Mouse (Mus musculus) embryonic facial prominence, embryonic 11.5 days (tissue): Measurements from ENCODE around the gene Igfals. TPM values are rescaled to one million over a fixed set of nuclear protein-coding genes. Genes with fewer than 3 reads are reported as not detected.

ENCODE experiments used
- ATAC-seq: fragments of 200-750 bp; cut with Nextera tagmentation; replicated peaks from 2 replicates; pipeline ENCODE4 v1.8.0; 2017; ENCODE audit warnings: low read depth; ENCODE audit not compliant: insufficient number of reproducible peaks, low FRiP score, low TSS enrichment
- DNase-seq: peaks from one replicate; pipeline ENCODE4 v3.0.0-alpha.2; 2015; ENCODE audit warnings: low spot score
- H3K27ac ChIP-seq: fragments of 300-500 bp; sonication (generic); replicated peaks from 2 replicates; pipeline ENCODE4 v1.5.1; 2014; ENCODE audit warnings: mild to moderate bottlenecking, low read depth, low read length, control low read depth
- H3K27me3 ChIP-seq: fragments of 300-500 bp; sonication (generic); 2 replicates; pipeline ENCODE4 v1.6.1; 2014; ENCODE audit warnings: mild to moderate bottlenecking, low read length, moderate library complexity, mixed read lengths; ENCODE audit not compliant: control insufficient read depth, insufficient read depth
- H3K36me3 ChIP-seq: fragments of 300-500 bp; sonication (generic); replicated peaks from 2 replicates; pipeline ENCODE4 v1.6.1; 2014; ENCODE audit warnings: low read depth, mild to moderate bottlenecking, low read length, moderate library complexity, mixed read lengths; ENCODE audit not compliant: control insufficient read depth, insufficient read depth
- H3K4me1 ChIP-seq: fragments of 300-500 bp; sonication (generic); 2 replicates; pipeline ENCODE4 v1.6.1; 2014; ENCODE audit warnings: low read length, mixed read lengths; ENCODE audit not compliant: control insufficient read depth, insufficient read depth
- H3K4me2 ChIP-seq: fragments of 300-500 bp; sonication (generic); 2 replicates; pipeline ENCODE4 v1.6.1; 2014; ENCODE audit warnings: low read depth, mild to moderate bottlenecking, control low read depth, low read length, moderate library complexity
- H3K4me3 ChIP-seq: fragments of 300-500 bp; sonication (generic); 2 replicates; pipeline ENCODE4 v1.5.1; 2014; ENCODE audit warnings: low read depth, low read length, control low read depth
- H3K9ac ChIP-seq: fragments of 300-500 bp; sonication (generic); replicated peaks from 2 replicates; pipeline ENCODE4 v1.6.1; 2014; ENCODE audit warnings: mild to moderate bottlenecking, control low read depth, low read length
- H3K9me3 ChIP-seq: fragments of 300-500 bp; sonication (generic); replicated peaks from 2 replicates; pipeline ENCODE4 v1.6.1; 2016; ENCODE audit warnings: mild to moderate bottlenecking, low read length, inconsistent platforms, mixed read lengths; ENCODE audit not compliant: control insufficient read depth
- WGBS: fragments of 180-500 bp; shearing (Covaris S2); extraction: QIAGEN DNeasy Blood & Tissue Kit; methylation state at CpG from one replicate; pipeline ENCODE4 v1.1.7; 2014; 5-methylcytosine and 5-hydroxymethylcytosine counted together
- polyA plus RNA-seq: library from polyadenylated mRNA; unstranded; fragments of >200 nt; fragmentation: Nextera tagmentation; extraction: Ambion mirVana; gene quantifications from 2 replicates; pipeline ENCODE4 v1.2.1, GENCODE M21; 2014

Gene Igfals
- polyA plus RNA-seq, 1 experiment from 2014 or later: 0.14 TPM

- Histone ChIP-seq H3K9ac (no peak overlapping the region), H3K4me2 (no peak overlapping the region), H3K27me3 (no peaks in the 10 kb centered on the region), H3K36me3 (no peaks in the 10 kb centered on the region), H3K27ac (no peak overlapping the region), H3K4me3 (no peak overlapping the region), H3K4me1 (no peaks in the 10 kb centered on the region; the same call in 1 of the 2 replicates), H3K9me3 (no peaks in the 10 kb centered on the region)
- ATAC-seq: no peak
- no peak for DNase-seq
- WGBS: 53% methylated on average over 1 of the region's 1 CpGs
These were observed 8.6 kb downstream of the Igfals start for GRCm38 (mm10) chr17:24874405-24874745.

- Histone ChIP-seq H3K9me3 (no peaks in the 10 kb centered on the region), H3K4me1 (no peaks in the 10 kb centered on the region; the same call in 1 of the 2 replicates), H3K4me2 (no peak overlapping the region), H3K9ac (no peak overlapping the region), H3K36me3 (no peaks in the 10 kb centered on the region), H3K27ac (no peak overlapping the region), H3K4me3 (no peak overlapping the region), H3K27me3 (no peaks in the 10 kb centered on the region)
- DNase-seq (no peak), ATAC-seq (no peak)
- 82% methylated on average over 8 of the region's 8 CpGs for WGBS
These were observed 9.2 kb downstream of the Igfals start for GRCm38 (mm10) chr17:24874989-24875388.

- no peak overlapping the region for H3K4me3 ChIP-seq
- H3K9ac ChIP-seq: peak overlapping the region; percentile 22
- no peak overlapping the region for H3K4me2 ChIP-seq
- no peaks in the 10 kb centered on the region for H3K9me3 ChIP-seq
- H3K27ac ChIP-seq: no peak overlapping the region
- no peak for DNase-seq
- ATAC-seq: peak; percentile 17; the same call in 1 of the 2 replicates
- 55% methylated on average over 10 of the region's 10 CpGs for WGBS
- no peaks in the 10 kb centered on the region for H3K27me3 ChIP-seq
- H3K4me1 ChIP-seq: no peaks in the 10 kb centered on the region; the same call in 1 of the 2 replicates
- H3K36me3 ChIP-seq: no peaks in the 10 kb centered on the region
These were observed 11.7 kb downstream of the Igfals start for GRCm38 (mm10) chr17:24877336-24878116.

GRCm38 (mm10) chr17:24878117-24878397 is 12.3 kb downstream of the Igfals start:
- ATAC-seq: peak; percentile 27; the same call in 1 of the 2 replicates
- no peaks in the 10 kb centered on the region; the same call in 1 of the 2 replicates for H3K36me3 ChIP-seq
- no peaks in the 10 kb centered on the region; the same call in 1 of the 2 replicates for H3K4me1 ChIP-seq
- H3K9ac ChIP-seq: no peak overlapping the region
- WGBS: 22% methylated on average over 5 of the region's 5 CpGs
- H3K4me2 ChIP-seq: no peak overlapping the region
- no peak for DNase-seq
- no peaks in the 10 kb centered on the region for H3K9me3 ChIP-seq
- H3K27ac ChIP-seq: no peak overlapping the region
- H3K4me3 ChIP-seq: no peak overlapping the region
- no peaks in the 10 kb centered on the region for H3K27me3 ChIP-seq

- Histone ChIP-seq H3K27ac (no peak overlapping the region), H3K27me3 (no peaks in the 10 kb centered on the region), H3K4me2 (no peak overlapping the region), H3K36me3 (no peaks in the 10 kb centered on the region; the same call in 1 of the 2 replicates), H3K9ac (peak overlapping the region; percentile 6; the same call in 1 of the 2 replicates), H3K4me3 (no peak overlapping the region), H3K4me1 (no peaks in the 10 kb centered on the region; the same call in 1 of the 2 replicates), H3K9me3 (no peaks in the 10 kb centered on the region)
- ATAC-seq (no peak), DNase-seq (no peak)
- 80% methylated on average over 8 of the region's 8 CpGs for WGBS
These were observed 12.7 kb downstream of the Igfals start for GRCm38 (mm10) chr17:24878531-24878930.

GRCm38 (mm10) chr17:24881738-24882440 is 16.1 kb downstream of the Igfals start:
- H3K27ac ChIP-seq: no peak overlapping the region
- 45% methylated on average over 7 of the region's 7 CpGs for WGBS

GRCm38 (mm10) chr17:24884391-24884790 is 18.6 kb downstream of the Igfals start:
- Histone ChIP-seq H3K4me3 (no peak overlapping the region), H3K4me1 (no peaks in the 10 kb centered on the region; the same call in none of the 2 replicates), H3K27ac (no peak overlapping the region), H3K9me3 (no peaks in the 10 kb centered on the region), H3K4me2 (no peak overlapping the region), H3K36me3 (no peaks in the 10 kb centered on the region; the same call in 1 of the 2 replicates), H3K27me3 (no peaks in the 10 kb centered on the region), H3K9ac (no peak overlapping the region)
- WGBS: 84% methylated on average over 6 of the region's 6 CpGs
- DNase-seq (no peak), ATAC-seq (no peak)

More at GRCm38 (mm10) chr17:24881738-24882440, 16.1 kb downstream of the Igfals start:
- no peaks in the 10 kb centered on the region for H3K9me3 ChIP-seq
- H3K4me3 ChIP-seq: no peak overlapping the region
- peak overlapping the region; percentile 30; the same call in 1 of the 2 replicates for H3K9ac ChIP-seq
- no peaks in the 10 kb centered on the region; the same call in none of the 2 replicates for H3K4me1 ChIP-seq
- H3K36me3 ChIP-seq: no peaks in the 10 kb centered on the region; the same call in 1 of the 2 replicates
- DNase-seq (peak; percentile 54), ATAC-seq (no peak)
- H3K27me3 ChIP-seq: no peaks in the 10 kb centered on the region
- H3K4me2 ChIP-seq: no peak overlapping the region
